Mouse (Mus musculus) lung, postnatal 0 days (tissue): ENCODE measurements around the gene Lsm14a.

Source experiments
- CTCF ChIP-seq: IDR thresholded peaks from 2 replicates; pipeline ENCODE4 v1.5.1; 2016; ENCODE audit warnings: antibody characterized with exemption, mild to moderate bottlenecking
- EP300 ChIP-seq: IDR thresholded peaks from 2 replicates; pipeline ENCODE4 v1.6.1; 2016; ENCODE audit warnings: antibody characterized with exemption, mild to moderate bottlenecking, control low read depth

- TF ChIP-seq EP300 (peak; percentile 74), CTCF (no peak)
These were observed 2.3 kb downstream of the Lsm14a start for GRCm38 (mm10) chr7:34390834-34391155.
